Comparison of ENCODE assay signal across 8 mouse cellular contexts in the genomic region with DNA sequence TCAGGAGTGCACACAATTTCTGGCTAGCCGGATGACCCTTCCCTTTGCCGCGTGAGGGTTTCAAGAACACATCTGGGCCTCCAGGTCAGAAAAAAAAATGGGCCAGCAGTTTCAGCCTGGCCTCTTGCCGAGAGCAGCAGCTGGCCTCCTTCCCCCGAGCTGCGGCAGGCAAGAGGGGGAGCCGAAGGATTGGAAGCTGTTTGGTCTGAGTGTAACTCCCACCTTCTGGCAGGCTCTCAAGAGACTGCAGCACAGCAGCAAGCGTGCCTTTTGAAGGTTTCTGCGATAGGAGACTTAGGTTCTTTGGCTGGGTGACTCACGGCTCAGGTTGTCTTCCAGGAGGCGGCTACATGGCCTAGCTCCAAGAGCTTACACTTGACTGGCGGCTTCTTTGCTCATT.
DNase-seq lines count a peak whose midpoint lies in the region.

No protein-coding gene starts in this region.

- DNase-seq in adrenal gland, postnatal 14 days = peak; percentile 36
- no peak for DNase-seq in adrenal gland, adult 18-20 months (ENCODE audit: low spot score in 2 of 2)
- DNase-seq in urinary bladder, postnatal 14 days (ENCODE audit: low spot score) = peak; percentile 58
- no peak for DNase-seq in urinary bladder, postnatal 10 days (ENCODE audit: low spot score)
- peak; percentile 79 to 85 for DNase-seq in left cerebral cortex, adult 18-20 months (ENCODE audit: low spot score in 2 of 2)
- peak; percentile 68 to 80 for DNase-seq in right cerebral cortex, postnatal 10 days (ENCODE audit: low spot score in 2 of 2)
- DNase-seq in cerebellum, postnatal 4 days (ENCODE audit: low spot score in 2 of 2) = no peak
- no peak for DNase-seq in layer of hippocampus, adult 8-10 months (ENCODE audit: low spot score in 2 of 2)

Comparison
In these comparisons a context has a peak if more than half of its experiments do, and no peak if none do; other contexts are left out.
1. DNase-seq: peak in adrenal gland, postnatal 14 days (single experiment), urinary bladder, postnatal 14 days (single experiment), left cerebral cortex, adult 18-20 months (2 of 2) and right cerebral cortex, postnatal 10 days (2 of 2); none in adrenal gland, adult 18-20 months (0 of 2), urinary bladder, postnatal 10 days (single experiment), cerebellum, postnatal 4 days (0 of 2) and layer of hippocampus, adult 8-10 months (0 of 2).